Mouse (Mus musculus) megakaryocyte progenitor cell, adult 5-6 weeks (primary cell): ENCODE data around the gene Rasgrf1. TPM values are rescaled to one million over a fixed set of nuclear protein-coding genes. Genes with fewer than 3 reads are reported as not detected.

Experiments used
- ATAC-seq: replicated peaks from 2 replicates; pipeline ENCODE4 v1.8.0; 2016; ENCODE audit warnings: mild to moderate bottlenecking, moderate TSS enrichment, inconsistent platforms; ENCODE audit not compliant: poor library complexity
- total RNA-seq, 2 experiments: library from RNA; stranded (forward) in 1 of 2; stranded (reverse) in 1 of 2; fragments of 157-497, 149-512 nt in 1 of 2; fragments of 200-1000 nt in 1 of 2; gene quantifications; 2 replicates each; pipeline versions ENCODE4 v1.2.3 to v1.2.4; 2015 to 2017

Rasgrf1 gene
- total RNA-seq (2015) (0.02 and 0.07 TPM in 2 replicates), total RNA-seq (2017) (not detected in 2 replicates)

DNA sequence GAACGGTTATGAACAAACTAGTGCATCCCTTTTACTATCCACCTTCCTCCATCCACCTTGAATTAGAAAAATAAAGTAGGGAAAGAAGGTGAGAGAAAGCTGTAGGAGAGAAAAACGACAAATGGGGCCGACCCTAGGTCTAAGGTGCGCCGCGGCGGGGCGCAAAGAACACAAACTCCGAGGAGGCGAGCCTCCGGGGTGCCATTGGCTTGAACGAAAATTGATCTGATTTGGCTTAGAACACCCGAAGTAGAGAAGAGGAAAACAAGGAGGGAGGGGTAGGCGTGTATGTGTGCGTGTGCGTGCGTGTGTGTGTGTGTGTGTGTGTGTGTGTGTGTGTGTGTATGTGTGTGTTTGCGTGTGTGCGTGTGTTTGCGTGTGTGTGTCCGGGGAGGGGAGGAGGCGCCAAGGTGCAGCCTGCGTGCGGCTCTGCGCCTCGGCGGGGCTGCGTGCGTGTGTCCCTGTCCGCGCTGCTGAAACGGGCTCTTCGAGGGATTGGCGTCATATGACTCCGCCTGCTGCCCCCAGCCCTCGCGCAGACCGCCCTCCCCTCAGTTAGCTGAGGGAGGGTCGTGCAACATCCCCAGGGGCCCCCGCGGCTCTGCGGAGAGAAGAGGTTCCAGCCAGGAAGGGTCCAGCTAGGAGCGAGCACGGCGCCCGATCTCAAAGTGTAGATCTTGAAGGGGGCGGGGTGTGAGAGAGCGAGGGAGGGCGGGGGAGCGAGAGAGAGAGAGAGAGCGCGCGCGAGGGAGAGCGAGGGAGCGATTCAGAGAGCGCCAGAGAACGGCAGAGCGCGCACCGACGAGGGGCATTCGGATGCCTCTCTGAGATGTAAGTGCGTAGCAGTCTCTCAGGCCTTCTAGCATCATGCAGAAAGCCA, at the start of gene Rasgrf1:
Gene Rasgrf1 (plus strand): TSS at position 778 of the 880 bp plus-strand sequence.
- peak; percentile 33 for ATAC-seq

GRCm38 (mm10) chr9:89860145-89860544, 49.6 kb upstream of the Rasgrf1 start:
- no peak for ATAC-seq

GRCm38 (mm10) chr9:89860584-89860983, 49.1 kb upstream of the Rasgrf1 start:
- no peak for ATAC-seq

GRCm38 (mm10) chr9:89867141-89867540, 42.6 kb upstream of the Rasgrf1 start:
- ATAC-seq: no peak

GRCm38 (mm10) chr9:89868093-89868729, 41.5 kb upstream of the Rasgrf1 start:
- ATAC-seq: no peak

DNA sequence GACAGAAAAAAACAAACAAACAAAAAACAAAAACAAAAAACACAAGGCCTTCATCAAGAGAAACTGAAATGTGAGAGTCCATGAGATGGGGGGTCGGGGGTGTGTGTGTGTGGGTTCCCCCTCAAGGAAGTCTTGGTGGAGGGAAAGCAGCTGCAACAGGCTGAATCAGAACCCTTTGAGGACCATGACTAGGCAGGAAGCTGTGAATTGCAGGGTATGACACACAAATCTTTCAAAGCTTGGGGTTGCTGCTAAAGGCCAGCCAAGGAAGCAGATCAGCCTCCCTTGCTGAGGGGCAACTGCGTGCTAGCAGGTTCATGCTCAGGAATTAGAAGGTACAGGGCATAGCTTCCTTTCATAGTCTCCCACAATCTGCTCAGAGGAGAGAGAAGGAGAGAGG, 40.1 kb upstream of the Rasgrf1 start:
- peak; percentile 37 for ATAC-seq

DNA sequence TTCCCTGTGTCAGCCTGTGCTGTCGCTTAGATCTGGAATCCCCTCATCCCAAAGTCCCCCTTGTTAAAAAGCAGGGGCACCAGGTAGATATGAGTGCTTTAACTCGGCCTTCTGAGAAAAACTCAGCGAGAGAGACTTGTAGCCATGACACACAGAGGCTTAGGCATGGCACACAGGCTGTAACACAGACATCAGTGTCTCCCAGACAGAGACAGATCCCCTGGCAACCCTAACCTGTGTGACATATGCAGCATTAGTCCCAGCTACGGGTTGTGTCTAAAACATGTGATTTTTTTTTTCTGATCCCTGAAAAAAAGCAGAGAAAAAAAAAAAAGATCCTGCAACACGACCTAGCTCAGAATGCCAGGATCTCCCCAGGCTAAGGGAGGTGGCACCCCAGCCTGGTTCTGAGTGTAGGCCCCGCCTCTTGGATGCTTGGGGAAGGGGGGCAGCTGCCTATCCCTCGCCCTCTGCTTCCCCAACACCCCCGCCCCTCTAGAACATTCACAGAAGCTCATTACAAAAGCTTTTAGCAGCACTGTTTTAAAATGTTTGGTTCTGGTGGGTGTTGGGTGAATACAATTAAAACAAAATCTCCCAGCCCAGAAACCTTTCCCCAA, 39.1 kb upstream of the Rasgrf1 start:
- ATAC-seq: no peak

DNA sequence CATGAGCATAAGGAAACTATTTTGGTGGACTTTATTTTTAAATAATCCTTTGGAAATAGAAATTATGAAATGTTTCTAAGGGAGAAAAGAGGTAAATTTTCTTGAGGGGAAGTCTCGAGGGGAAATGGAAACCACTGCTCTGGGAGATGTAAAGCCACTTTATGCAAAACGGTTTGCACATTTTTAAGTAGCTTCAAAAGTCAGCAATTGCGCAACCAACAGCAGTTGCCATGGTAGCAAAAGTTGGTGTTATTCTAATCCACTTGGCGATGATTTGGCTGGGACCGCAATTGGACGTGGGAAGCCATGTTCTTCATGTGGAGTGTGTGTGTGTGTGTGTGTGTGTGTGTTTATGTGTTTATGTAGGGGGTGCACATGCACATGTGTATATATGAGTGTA, 37.6 kb upstream of the Rasgrf1 start:
- ATAC-seq: peak; percentile 78

DNA sequence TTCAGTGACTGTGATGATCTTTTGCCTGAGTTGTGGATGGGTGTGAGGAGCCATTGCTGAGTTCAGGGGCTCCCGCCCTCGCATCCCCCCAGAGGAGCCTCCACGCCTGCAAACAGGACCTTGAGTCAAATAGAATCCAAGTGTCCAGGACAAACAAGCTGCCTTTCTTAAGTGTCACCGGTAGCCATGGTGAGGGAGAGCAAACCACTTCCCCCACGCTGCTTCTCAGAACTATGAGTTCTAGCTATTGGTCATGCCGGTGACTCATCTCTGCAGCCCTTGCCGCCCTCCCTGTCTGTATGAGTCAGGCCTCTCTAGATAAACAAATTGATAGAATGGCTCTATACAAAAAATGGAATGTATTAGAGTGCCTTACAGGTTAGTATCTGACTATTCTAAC, 35.3 kb upstream of the Rasgrf1 start:
- ATAC-seq: peak; percentile 85

- ATAC-seq: no peak
Observed at GRCm38 (mm10) chr9:89875551-89875950, 34.2 kb upstream of the Rasgrf1 start.

DNA sequence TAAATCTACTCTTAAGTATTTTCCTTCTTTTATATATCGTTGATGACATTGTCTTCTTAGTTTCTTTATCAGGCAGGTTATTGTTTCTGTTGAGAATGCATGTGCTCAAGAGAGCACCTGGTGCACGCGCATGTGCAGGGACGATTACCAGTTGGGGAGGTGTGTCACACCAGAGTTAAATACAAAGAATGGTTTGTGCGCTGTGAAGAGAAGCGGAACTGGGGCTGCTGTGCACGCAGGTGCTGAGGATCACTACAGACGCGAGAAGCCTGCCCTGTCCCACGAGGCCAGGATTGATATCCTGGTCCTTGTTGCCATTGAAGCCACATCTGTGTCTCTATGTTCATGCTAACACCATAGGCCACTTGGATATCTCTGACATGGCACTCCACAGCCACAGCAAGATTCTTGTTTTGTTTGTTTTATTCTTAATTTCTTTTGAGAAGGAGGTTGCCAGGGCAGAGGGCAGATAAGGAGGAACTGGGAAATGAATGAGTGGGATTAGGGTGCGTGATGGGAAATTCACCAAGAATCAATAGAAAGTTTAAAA, 31.2 kb upstream of the Rasgrf1 start:
- no peak for ATAC-seq

GRCm38 (mm10) chr9:89879574-89879973, 30.1 kb upstream of the Rasgrf1 start:
- ATAC-seq: peak; percentile 89

DNA sequence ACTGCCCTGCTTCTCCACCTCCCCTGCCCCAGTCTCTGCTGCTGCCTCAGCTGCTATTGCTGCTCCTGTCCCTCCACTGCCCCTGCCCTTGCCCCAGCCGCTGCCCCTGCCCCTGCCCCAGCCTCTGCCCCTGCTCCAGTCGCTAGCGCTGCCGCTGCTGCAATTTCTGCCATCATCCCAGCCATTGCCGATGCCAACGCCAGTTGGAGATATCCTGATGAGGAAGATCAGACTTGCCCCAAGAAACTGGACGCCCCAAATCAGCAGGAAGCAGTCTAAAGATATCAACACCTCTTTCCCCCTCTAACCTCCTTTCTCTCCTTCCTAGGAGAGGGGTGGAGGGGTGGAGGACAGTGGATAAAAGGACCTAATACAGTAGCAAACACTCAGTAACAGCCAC, 28.2 kb upstream of the Rasgrf1 start:
- ATAC-seq: no peak

GRCm38 (mm10) chr9:89882583-89882982, 27.1 kb upstream of the Rasgrf1 start:
- no peak for ATAC-seq

GRCm38 (mm10) chr9:89885701-89886218, 23.9 kb upstream of the Rasgrf1 start:
- peak; percentile 69 for ATAC-seq

- ATAC-seq: no peak
Observed at GRCm38 (mm10) chr9:89891534-89892293, 18.0 kb upstream of the Rasgrf1 start.

GRCm38 (mm10) chr9:89892540-89893188, 17.0 kb upstream of the Rasgrf1 start:
- no peak for ATAC-seq

GRCm38 (mm10) chr9:89900111-89900824, 9.4 kb upstream of the Rasgrf1 start:
- no peak; the same call in 1 of the 2 replicates for ATAC-seq

DNA sequence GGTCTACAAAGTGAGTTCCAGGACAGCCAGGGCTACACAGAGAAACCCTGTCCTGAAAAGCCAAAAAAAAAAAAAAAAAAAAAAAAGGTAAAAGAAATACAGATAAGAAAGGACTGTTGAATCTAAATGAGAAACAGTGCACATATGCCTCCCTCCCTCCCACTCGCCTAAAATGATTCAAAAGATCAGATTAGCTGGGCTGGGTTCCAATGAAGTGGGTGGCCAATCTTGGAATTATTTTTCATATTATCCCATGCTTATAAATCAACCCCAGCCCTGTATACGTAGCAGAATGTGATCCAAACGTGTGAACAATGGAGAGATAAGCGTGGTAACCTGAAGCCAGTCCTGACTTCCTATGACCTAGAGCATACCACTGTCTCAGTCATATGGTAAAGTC, 8.5 kb upstream of the Rasgrf1 start:
- ATAC-seq: no peak
